Mouse (Mus musculus) activated CD4-positive, CD25-positive, alpha-beta regulatory T cell, adult 4 months (primary cell): ENCODE results near the gene Tmem38b. TPM values are rescaled to one million over a fixed set of nuclear protein-coding genes. Genes with fewer than 3 reads are reported as not detected.

Source experiments
- ATAC-seq: one replicate; pipeline ENCODE4 v1.8.0; 2017
- polyA plus RNA-seq, 2 experiments: library from polyadenylated mRNA; unstranded; fragments of 100-300 nt; shearing (Covaris generic); gene quantifications; one replicate each; pipeline ENCODE4 v1.2.1; 2017

The Tmem38b gene
- polyA plus RNA-seq, 2 experiments from 2014 or later = 14.8 to 19.9 TPM

- no peak for ATAC-seq
Observed at GRCm38 (mm10) chr4:53830016-53830415, 4.2 kb downstream of the Tmem38b start.

GRCm38 (mm10) chr4:53830579-53830978 lies 4.7 kb downstream of the Tmem38b start:
- ATAC-seq = no peak

DNA sequence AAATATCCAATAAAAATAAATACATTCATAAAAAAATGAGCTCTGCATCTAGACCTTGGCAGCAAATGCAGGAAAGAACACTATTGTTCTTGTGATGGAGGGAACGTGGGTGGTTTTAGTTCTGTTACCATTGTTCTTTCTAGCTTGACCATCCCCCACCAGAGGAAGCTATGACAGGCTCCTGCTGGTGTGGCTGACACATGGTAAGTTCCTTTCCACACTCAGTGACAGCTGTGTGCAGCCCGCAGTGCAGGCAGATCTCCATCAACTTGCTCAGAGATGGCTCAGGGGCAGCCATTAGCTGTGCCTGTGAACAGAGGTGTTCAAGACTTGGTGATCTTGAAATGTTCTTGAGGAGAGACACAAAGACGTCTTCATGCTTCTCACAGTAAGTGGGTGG lies 6.5 kb downstream of the Tmem38b start:
- ATAC-seq = peak; percentile 85

DNA sequence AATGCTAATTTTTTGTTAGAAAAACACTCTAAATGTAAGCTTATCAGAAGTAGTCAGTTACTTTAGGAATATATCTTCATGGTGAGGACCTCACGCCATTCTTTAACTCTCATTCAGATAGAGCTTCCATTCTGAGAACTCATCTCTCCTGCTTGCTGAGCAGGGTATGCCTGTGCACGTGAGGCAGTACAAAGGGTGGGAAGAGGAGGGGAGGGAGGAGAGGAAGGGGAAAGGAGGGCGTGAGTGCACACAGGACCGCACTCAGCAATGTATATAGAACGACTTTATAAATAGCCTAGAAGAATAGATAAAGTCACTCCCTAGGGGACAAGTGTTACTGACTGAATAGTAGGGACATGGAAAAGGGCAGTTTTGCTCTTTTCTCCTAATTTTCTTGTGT lies 11.1 kb downstream of the Tmem38b start:
- no peak for ATAC-seq

DNA sequence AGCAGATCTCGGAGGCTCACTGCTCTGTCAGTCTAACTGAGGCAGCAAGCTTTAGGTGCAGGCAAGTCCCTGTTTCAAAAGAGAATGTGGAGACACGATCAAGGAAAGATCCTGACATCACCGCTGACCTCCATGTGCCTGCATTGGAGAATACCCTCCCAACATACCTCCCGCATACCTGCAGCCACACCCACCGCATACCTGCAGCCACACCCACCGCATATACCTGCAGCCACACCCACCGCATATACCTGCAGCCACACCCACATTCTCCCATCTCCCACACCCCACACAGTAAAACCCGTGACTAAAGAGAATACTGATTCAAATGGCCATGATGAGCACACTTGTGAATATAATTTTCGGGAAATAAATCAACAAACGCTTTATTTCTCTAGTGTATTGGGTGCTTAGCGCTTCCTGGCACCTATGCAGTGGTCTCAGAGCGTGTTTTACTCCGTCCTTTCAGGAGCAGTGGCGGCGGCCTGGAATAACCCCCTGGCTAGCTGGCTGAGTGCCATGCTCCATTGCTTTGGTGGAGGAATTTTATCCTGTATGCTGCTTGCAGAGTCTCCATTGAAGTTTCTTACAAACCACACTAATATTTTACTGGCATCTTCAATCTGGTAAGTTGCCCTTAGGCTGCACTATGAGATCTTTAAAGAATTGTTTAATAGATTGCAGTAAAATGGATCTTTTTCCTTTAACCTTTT lies 14.5 kb downstream of the Tmem38b start:
- ATAC-seq = no peak

DNA sequence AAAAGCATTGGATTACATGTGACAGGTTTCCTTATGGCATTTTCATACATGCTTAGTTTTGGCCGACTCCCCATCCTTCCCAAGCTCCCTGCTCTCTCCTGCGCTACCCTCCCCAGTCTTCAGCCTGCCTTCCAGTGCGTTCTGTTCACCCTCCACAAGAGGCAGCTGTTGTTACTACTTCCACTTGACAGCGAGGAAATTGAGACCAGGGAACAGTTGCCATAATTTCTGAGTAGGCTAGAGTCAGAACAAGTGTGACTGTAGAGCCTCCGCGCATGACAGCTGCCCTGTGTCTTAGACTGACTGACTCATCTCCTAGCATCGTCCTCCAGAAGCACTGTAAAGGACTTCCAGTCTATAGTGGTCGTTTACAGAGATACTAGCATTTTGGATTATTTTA lies 17.7 kb downstream of the Tmem38b start:
- ATAC-seq = no peak

DNA sequence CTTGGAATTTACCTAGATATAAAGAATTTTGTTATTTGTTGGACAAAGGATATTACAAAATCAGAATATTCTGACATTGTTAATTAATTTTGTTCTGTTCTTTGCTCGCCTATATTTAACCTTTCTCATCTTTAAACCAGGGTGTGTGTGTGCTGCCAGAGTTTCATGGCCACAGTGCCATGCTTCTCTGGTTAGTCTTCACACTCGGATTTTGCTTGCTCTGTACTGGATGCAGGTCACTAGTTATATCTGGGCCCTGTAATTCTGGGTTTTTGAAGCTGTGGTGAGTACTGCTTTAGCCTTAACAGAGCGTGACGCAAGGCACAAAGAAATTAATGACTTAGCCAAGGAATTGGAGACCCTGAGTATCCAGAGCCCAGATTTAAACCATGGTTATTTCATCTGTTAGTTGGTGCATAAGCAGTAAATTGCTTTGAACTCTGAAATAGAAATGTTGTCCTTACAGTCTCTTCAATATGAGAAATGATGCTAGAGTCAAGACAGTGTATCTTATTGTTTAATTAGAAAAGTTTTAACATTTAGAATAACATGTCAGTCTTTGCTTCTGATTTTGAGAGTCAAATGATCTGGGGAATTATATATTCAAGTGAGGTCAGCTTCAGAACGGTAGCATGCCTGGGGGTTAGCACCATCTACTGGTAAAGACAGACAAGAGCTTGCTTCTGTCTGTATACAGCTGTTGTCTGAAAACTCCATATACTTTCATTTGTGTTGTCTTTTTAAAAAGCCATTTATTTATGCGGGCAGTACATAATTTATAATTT lies 19.2 kb downstream of the Tmem38b start:
- peak; percentile 84 for ATAC-seq

- no peak for ATAC-seq
Observed at GRCm38 (mm10) chr4:53845656-53846055, 19.8 kb downstream of the Tmem38b start.

GRCm38 (mm10) chr4:53846326-53846725 lies 20.5 kb downstream of the Tmem38b start:
- no peak for ATAC-seq

DNA sequence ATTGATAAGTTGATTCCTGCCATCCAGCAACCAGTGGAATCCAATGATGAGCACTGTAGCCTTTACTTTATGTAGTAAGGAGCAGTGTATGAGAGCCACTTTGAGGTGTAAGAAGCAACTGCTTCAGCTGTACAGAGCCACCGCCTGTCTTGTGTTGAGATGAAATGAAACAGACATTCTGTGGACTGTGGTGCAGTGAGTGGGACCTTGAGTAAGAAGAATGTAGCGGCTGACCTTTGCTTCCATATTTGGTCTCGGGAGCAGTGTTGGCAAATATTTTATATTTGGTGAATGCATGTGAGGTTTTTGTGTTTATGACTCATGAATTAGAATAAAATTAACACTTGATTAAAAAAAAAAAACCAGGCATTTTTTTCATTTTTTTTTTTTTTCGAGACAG lies 21.7 kb downstream of the Tmem38b start:
- no peak for ATAC-seq

DNA sequence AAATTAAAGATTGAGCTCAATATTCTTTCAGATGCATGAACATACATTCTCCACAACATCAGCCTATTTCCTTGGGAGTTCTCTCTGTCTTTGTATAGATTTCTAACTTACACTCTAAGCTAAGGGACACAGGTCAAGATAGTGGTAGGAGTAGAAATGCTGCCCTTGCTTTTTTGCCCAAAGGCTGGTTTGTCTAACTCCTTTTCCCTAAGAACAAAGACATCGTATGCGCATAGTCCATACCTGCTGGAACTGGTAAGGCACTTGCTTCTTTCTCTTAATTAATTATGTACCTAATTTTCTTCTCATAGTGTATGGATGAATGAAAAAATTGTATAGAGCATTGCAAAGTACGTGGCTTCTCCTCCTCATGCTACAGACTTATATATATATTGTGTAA lies 22.5 kb downstream of the Tmem38b start:
- ATAC-seq = no peak

- ATAC-seq = no peak
Observed at GRCm38 (mm10) chr4:53848816-53849215, 23.0 kb downstream of the Tmem38b start.

DNA sequence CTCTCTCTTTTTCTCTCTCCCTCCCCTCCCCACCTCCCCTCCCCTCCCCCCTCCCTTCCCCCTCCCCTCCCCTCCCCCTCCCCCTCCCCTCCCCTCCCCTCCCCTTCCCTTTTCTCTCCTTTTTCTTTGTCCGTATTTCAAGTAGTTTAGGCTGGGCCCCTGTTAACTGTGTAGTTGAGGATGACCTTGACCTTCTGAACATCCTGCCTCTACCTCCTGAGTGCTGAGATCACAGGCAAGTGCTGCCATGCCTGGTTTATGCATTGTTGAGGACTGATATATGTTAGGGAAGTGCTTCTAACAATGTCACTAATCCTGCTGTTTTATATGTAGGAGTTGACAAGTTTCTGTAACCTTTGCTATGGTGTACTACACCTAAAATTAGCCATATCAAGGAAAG lies 24.0 kb downstream of the Tmem38b start:
- ATAC-seq = no peak

GRCm38 (mm10) chr4:53853333-53853732 lies 27.5 kb downstream of the Tmem38b start:
- no peak for ATAC-seq

GRCm38 (mm10) chr4:53859944-53860343 lies 34.1 kb downstream of the Tmem38b start:
- ATAC-seq = no peak

- no peak for ATAC-seq
Observed at GRCm38 (mm10) chr4:53862101-53862500, 36.3 kb downstream of the Tmem38b start.

- no peak for ATAC-seq
Observed at GRCm38 (mm10) chr4:53864098-53864820, 38.4 kb downstream of the Tmem38b start.

- no peak for ATAC-seq
Observed at GRCm38 (mm10) chr4:53866459-53866858, 40.6 kb downstream of the Tmem38b start.

DNA sequence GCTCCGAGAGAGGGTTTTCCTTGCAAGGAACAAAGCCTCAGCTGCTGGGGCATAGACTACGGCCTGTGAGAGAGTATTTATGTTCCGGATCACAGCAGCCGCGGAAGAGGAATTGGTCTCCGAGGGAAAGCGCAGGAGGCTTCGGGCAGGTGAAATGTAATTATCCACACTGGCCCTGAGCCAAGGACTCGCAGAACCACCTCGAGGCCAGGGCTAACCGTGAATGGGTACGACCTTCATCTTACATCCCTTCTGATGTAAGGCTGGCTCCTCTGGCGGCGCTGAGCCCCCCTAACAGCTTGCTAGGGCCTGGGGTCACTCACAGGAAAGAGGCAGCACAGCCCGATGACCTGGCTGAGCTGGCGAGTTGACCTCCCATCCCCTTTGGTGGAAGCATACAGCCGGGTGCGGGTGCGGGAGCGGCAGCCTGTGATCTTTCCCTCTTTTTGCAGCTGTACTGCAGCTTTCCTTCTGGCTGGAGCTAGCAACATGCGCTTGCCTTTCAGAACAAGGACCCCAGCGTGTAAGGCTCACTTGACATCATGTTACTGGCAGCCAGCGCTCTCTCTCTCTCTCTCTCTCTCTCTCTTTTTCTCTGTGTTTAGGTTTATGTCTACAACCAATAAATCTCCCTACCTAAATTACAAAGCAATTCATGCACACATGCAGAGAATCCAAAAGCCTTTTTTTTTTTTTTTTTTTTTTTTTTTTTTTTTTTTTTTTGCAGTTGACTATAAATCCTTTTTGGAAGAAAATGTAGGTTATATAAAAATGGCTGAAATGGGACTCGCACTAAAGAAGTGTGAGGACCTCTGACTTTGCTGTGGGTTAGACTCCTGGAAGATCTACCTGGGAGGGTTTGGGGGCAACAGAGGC lies 52.9 kb downstream of the Tmem38b start:
- ATAC-seq = no peak

- no peak for ATAC-seq
Observed at GRCm38 (mm10) chr4:53882921-53883682, 57.3 kb downstream of the Tmem38b start.

DNA sequence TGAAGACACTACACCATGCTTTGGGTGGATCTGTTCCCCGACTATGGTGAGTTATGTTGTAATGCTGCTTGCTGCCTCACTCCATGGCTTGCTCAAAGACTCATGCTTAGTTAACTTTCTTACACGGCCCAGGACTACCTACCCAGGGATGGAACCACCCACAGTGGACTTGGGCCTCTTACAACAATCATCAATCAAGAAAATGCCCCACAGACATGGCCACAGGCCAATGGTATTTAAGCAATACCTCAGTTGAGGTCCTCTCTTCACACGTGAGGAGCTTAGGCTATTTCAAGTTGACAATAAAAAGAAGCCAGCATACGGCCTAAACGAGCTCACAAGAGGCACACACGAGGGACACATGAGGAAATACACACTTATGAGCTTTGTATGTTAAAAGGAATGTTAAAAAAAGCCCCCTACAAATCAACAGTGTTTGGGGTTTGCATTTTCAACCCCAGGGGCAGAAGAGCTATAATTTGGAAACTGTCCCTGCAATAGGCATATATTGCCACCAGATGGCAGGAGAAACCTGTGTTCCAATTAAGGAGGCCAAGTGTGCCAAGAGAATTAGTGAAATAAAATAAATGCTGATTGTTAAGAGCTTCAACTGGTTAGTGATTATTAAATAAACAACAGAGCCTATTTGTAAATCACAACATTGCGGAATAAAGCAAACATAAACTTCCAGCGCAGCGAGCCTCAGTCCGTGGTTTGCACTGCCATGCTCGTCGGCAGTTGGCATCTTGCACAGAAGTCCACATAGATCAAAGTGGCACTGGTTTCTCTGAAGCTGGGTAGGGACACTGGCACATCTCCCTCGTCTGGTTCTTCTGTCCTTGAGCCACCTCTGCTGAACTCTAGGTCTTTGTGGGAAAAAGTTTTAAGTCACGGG lies 58.8 kb downstream of the Tmem38b start:
- ATAC-seq = peak; percentile 59
